8 mouse cellular contexts compared by ENCODE assay signal in the genomic region with DNA sequence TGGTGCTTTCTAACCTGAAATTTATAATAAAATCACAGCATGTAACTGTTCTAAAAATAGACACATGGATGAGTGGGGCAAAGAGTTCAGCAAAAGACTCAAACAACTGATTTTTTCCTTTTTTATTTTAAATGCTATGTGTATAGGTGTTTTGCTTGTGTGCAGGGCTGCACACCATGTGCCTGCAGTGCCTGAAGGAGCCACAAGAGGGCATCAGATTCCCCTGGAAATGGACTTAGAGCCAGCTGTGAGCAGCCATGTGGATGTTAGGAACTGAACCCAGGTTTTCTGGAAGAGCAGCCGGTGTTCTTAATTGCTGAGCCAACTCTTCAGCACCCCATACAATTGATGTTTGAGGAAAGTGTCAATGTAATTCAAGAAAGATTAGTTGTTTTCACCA. TPM values are rescaled to one million over a fixed set of nuclear protein-coding genes. Genes with fewer than 3 reads are reported as not detected.
DNase-seq lines count a peak whose midpoint lies in the region; ATAC-seq and TF ChIP-seq lines count a peak whose summit lies in the region.

No protein-coding gene starts in this region.

- peak; percentile 27 for DNase-seq in forebrain, embryonic 10.5 days (ENCODE audit: extremely low spot score, low spot score)
- no peak for DNase-seq in lung, postnatal 0 days (ENCODE audit: low spot score)
- DNase-seq in lung, adult 18-20 months, result no peak
- peak; percentile 50 for DNase-seq in embryo, embryonic 10.5 days (ENCODE audit: low spot score)
- peak; percentile 38 for DNase-seq in neural tube, embryonic 11.5 days (ENCODE audit: low spot score)
- DNase-seq in gastrocnemius, adult 8-10 months (ENCODE audit: low spot score in 2 of 2), result no peak
- no peak for DNase-seq in cerebellum, adult 8-10 months

- no peaks in the 10 kb centered on the region for H3K9me3 ChIP-seq in forebrain, embryonic 10.5 days
- H3K9me3 ChIP-seq in forebrain, embryonic 15.5 days, result no peaks in the 10 kb centered on the region
- H3K9me3 ChIP-seq in lung, postnatal 0 days (ENCODE audit: low read length), result no peaks in the 10 kb centered on the region
- H3K9me3 ChIP-seq in neural tube, embryonic 11.5 days (ENCODE audit: control insufficient read depth, low read length), result no peaks in the 10 kb centered on the region

- no peak overlapping the region for H3K9ac ChIP-seq in forebrain, embryonic 15.5 days (replicated peaks)
- no peak overlapping the region for H3K9ac ChIP-seq in lung, postnatal 0 days (replicated peaks; ENCODE audit: low read depth)
- no peak overlapping the region for H3K9ac ChIP-seq in neural tube, embryonic 11.5 days (ENCODE audit: low read length)

- no peak for TF ChIP-seq EP300 in lung, postnatal 0 days (IDR thresholded peaks at IDR 0.05)

- peak; percentile 57 for TF ChIP-seq CTCF in lung, postnatal 0 days (IDR thresholded peaks at IDR 0.05)

- H3K27ac ChIP-seq in forebrain, embryonic 10.5 days, result no peak overlapping the region
- H3K27ac ChIP-seq in forebrain, embryonic 15.5 days (replicated peaks), result no peak overlapping the region
- H3K27ac ChIP-seq in lung, postnatal 0 days (ENCODE audit: low read length), result no peak overlapping the region
- no peak overlapping the region for H3K27ac ChIP-seq in neural tube, embryonic 11.5 days (ENCODE audit: low read depth, low read length)

- 86% methylated on average over 1 of the region's 1 CpGs for WGBS in forebrain, embryonic 10.5 days
- 88% methylated on average over 1 of the region's 1 CpGs for WGBS in forebrain, embryonic 15.5 days
- WGBS in lung, postnatal 0 days, result 82% methylated on average over 1 of the region's 1 CpGs
- WGBS in neural tube, embryonic 11.5 days, result 86% methylated on average over 1 of the region's 1 CpGs

- H3K4me2 ChIP-seq in forebrain, embryonic 15.5 days (replicated peaks), result no peak overlapping the region
- H3K4me2 ChIP-seq in lung, postnatal 0 days (replicated peaks; ENCODE audit: low read depth, low read length), result no peak overlapping the region
- no peak overlapping the region for H3K4me2 ChIP-seq in neural tube, embryonic 11.5 days (ENCODE audit: low read depth)

- no peaks in the 10 kb centered on the region for H3K36me3 ChIP-seq in forebrain, embryonic 10.5 days (replicated peaks)
- H3K36me3 ChIP-seq in forebrain, embryonic 15.5 days, result no peaks in the 10 kb centered on the region
- no peaks in the 10 kb centered on the region for H3K36me3 ChIP-seq in lung, postnatal 0 days (ENCODE audit: insufficient read depth, low read length)
- no peaks in the 10 kb centered on the region for H3K36me3 ChIP-seq in neural tube, embryonic 11.5 days (ENCODE audit: control insufficient read depth, insufficient read depth, low read length)

- no peak for ATAC-seq in forebrain, embryonic 15.5 days (replicated peaks)
- no peak for ATAC-seq in lung, postnatal 0 days
- ATAC-seq in neural tube, embryonic 11.5 days (ENCODE audit: insufficient read depth, low FRiP score, low TSS enrichment), result no peak

- H3K27me3 ChIP-seq in forebrain, embryonic 10.5 days (ENCODE audit: poor library complexity, severe bottlenecking), result peaks cover 7% of the 10 kb centered on the region; the same call in 1 of the 2 replicates
- no peaks in the 10 kb centered on the region for H3K27me3 ChIP-seq in forebrain, embryonic 15.5 days
- H3K27me3 ChIP-seq in lung, postnatal 0 days (replicated peaks; ENCODE audit: insufficient read depth, low read length), result no peaks in the 10 kb centered on the region
- no peaks in the 10 kb centered on the region for H3K27me3 ChIP-seq in neural tube, embryonic 11.5 days (ENCODE audit: control insufficient read depth, insufficient read depth, low read length)

- H3K4me1 ChIP-seq in forebrain, embryonic 10.5 days, result peaks cover 3% of the 10 kb centered on the region; the same call in 1 of the 2 replicates
- no peaks in the 10 kb centered on the region for H3K4me1 ChIP-seq in forebrain, embryonic 15.5 days
- H3K4me1 ChIP-seq in lung, postnatal 0 days (ENCODE audit: insufficient read depth, low read depth, low read length), result no peaks in the 10 kb centered on the region
- no peaks in the 10 kb centered on the region for H3K4me1 ChIP-seq in neural tube, embryonic 11.5 days (ENCODE audit: control insufficient read depth, insufficient read depth, low read length)

- H3K4me3 ChIP-seq in forebrain, embryonic 10.5 days, result no peak overlapping the region
- H3K4me3 ChIP-seq in forebrain, embryonic 15.5 days, result no peak overlapping the region
- no peak overlapping the region for H3K4me3 ChIP-seq in lung, postnatal 0 days (ENCODE audit: low read depth, low read length)
- no peak overlapping the region for H3K4me3 ChIP-seq in neural tube, embryonic 11.5 days (ENCODE audit: low read depth, low read length)

RNA-seq across cellular contexts. Expression of a gene that starts 25.0 kb away (rescaled TPM):
- 7.0 and 8.1 TPM in 2 replicates for polyA plus RNA-seq in forebrain, embryonic 10.5 days (2016; fragmentation: Nextera tagmentation; extraction: Ambion mirVana)
- polyA plus RNA-seq in forebrain, embryonic 15.5 days (2015; fragmentation: Nextera tagmentation; extraction: Ambion mirVana), result 10.6 and 13.0 TPM in 2 replicates
- polyA plus RNA-seq in lung, postnatal 0 days (2015; fragmentation: Nextera tagmentation; extraction: Ambion mirVana), result 7.3 and 7.8 TPM in 2 replicates
- polyA plus RNA-seq in neural tube, embryonic 11.5 days (2014; fragmentation: Nextera tagmentation; extraction: Ambion mirVana), result 10.6 and 13.3 TPM in 2 replicates
- under 1 TPM in 1 of 4 experiments, not detected in 3; 0.29 TPM for total RNA-seq in gastrocnemius, adult 8-10 months (2022)

RNA-seq across cellular contexts. Expression of a gene that starts 31.9 kb away (rescaled TPM):
- polyA plus RNA-seq in forebrain, embryonic 10.5 days (2016; fragmentation: Nextera tagmentation; extraction: Ambion mirVana), result 30.2 and 31.4 TPM in 2 replicates
- polyA plus RNA-seq in forebrain, embryonic 15.5 days (2015; fragmentation: Nextera tagmentation; extraction: Ambion mirVana), result 16.7 and 17.7 TPM in 2 replicates
- 28.4 and 30.5 TPM in 2 replicates for polyA plus RNA-seq in lung, postnatal 0 days (2015; fragmentation: Nextera tagmentation; extraction: Ambion mirVana)
- polyA plus RNA-seq in neural tube, embryonic 11.5 days (2014; fragmentation: Nextera tagmentation; extraction: Ambion mirVana), result 25.0 and 25.5 TPM in 2 replicates
- 1 to 10 TPM; 3.7 to 6.7 (median 4.8) TPM for total RNA-seq in gastrocnemius, adult 8-10 months (2022)

RNA-seq across cellular contexts. Expression of a gene that starts 32.2 kb away (rescaled TPM):
- 0.25 and 0.31 TPM in 2 replicates for polyA plus RNA-seq in forebrain, embryonic 10.5 days (2016; fragmentation: Nextera tagmentation; extraction: Ambion mirVana)
- 0.27 and 0.57 TPM in 2 replicates for polyA plus RNA-seq in forebrain, embryonic 15.5 days (2015; fragmentation: Nextera tagmentation; extraction: Ambion mirVana)
- polyA plus RNA-seq in lung, postnatal 0 days (2015; fragmentation: Nextera tagmentation; extraction: Ambion mirVana), result 2.9 and 3.3 TPM in 2 replicates
- polyA plus RNA-seq in neural tube, embryonic 11.5 days (2014; fragmentation: Nextera tagmentation; extraction: Ambion mirVana), result not detected in 2 replicates
- total RNA-seq in gastrocnemius, adult 8-10 months (2022), result not detected

Comparison
In these comparisons a context has a peak if more than half of its experiments do, and no peak if none do; other contexts are left out.
1. DNase-seq: peak in forebrain, embryonic 10.5 days (single experiment), embryo, embryonic 10.5 days (single experiment) and neural tube, embryonic 11.5 days (single experiment); none in lung, postnatal 0 days (single experiment), lung, adult 18-20 months (0 of 2), gastrocnemius, adult 8-10 months (0 of 2) and cerebellum, adult 8-10 months (single experiment).